Mouse (Mus musculus) right cerebral cortex, postnatal 25 days (tissue): ENCODE results near the gene Gpr162.
"Not testable (repeated sequence)": the region's sequence is repeated elsewhere in the genome, so short reads cannot be mapped to it uniquely, and the experiment has no call there.

Experiments
- DNase-seq: peaks from one replicate; pipeline ENCODE4 v3.0.0; 2022

The Gpr162 gene

DNA sequence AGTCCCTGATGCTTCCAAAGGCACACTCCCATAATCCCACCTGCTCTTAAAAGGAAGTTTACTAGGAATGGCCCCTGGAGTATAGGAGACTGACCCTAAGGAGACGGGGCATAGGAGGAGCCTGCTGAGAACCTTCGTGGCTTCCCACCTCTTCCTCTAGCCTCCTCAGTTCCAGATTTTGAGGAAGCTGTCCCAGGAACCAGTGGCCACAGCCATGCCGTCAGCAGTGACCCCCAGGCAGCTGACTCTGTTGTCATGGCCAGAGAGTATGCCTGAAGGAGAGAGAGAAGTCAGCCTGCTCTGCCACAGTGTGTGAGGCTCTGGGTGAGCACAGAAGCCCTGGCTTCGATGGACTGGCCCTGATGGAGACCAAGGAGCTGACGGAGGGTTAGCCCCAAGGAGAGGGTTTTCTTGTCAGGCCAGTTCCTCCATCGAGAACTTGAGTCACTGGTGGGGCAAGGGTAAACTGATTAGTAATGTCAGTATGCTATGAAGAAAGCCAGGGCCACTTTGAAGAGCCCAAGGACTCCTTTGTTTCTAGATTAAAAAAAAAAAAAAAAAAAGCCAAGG is 29.2 kb downstream of the Gpr162 start:
- no peak for DNase-seq

DNA sequence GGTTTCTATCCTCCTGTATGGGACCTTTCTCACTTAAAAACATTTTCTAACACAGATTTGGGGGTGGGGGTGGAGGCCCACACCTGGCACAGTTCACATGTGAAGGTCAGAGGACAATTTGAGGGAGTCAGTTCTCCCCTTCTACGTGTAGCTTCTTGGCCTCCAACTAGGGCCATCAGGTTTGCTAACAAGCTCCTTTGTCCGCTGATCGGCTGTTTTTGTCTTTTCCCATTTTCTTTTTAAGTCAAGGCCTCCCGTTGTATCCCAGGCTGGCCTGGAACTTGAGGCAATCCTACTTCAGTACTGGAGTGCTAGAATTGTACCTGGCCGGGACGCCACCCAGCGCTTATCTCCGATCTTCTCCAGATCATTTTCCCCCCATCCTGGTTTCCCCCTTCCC is 32.1 kb downstream of the Gpr162 start:
- no peak for DNase-seq

GRCm38 (mm10) chr6:124831199-124831598 is 32.6 kb downstream of the Gpr162 start:
- not testable (repeated sequence) for DNase-seq

DNA sequence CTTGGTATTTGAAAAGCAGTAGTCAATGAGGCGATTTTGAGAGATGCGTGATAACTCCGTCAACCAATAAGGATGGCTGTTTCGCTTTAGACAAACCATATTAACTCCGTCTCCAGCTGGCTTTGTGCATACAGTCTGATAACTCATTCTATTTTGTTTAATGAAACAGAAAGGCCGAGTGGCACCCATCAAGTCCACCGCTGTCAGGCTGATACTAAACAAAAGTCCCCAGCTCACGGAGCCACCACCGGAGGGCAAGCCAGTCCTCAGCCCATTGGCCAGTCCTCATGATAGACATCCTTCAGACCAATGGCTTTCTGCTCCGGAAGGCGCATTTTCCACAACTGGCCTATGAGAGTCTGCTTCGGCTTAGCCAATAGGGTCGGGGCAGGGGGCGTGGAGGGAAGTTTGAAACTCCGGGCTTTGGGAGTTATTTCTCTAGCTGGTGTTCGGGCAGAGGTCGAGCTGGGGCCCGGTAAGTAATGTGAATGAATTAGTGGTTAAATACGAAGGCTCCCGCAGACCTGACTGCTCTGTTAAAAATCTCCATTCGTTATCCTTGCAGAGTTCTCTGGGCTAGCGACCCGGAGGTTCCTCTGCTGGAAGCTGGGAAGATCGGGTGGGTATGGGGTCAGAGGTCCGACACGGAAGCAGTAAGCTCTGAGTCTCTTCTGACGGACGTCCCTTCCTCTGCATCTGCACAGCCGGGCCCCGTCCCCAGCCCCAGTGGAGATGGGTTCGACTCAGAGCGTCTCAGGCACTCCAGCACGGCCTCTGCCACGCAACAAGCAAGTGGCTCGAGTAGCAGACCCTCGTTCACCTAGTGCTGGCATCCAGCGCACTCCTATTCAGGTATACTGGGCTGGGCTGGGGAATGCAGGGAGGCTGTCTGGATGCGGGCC is 33.7 kb downstream of the Gpr162 start:
- peak; percentile 90 for DNase-seq

- peak; percentile 99 for DNase-seq
These were observed 34.6 kb downstream of the Gpr162 start, which contains the start of the genes Usp5 and Cdca3 for GRCm38 (mm10) chr6:124828868-124829798. TSS of gene Usp5 (minus strand) at chr6:124829484. TSS of gene Cdca3 (plus strand) at chr6:124829547.

DNA sequence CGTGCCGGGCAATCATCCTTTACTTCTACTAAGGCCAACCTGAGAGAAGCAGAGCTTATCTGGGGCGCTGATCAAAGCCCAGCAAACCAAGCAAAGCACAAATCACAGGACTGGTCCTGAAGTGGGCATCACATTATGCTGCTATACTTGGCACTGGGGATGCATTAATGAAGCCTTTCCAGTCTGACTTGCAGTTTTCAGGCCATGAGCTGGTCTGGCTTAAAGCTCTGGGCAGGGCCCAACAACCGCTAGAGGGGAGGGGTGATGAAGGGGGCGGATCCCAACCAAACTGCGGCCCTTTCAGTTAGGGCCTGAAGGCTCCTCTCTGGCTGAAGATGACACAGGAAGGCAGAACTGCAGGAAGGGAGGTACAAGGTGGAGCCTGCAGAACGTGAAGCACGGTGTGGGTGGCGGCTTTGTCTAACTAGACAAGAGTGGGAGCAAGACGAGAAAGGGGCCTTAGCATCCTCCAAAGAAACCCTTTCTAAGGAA is 35.6 kb downstream of the Gpr162 start:
- DNase-seq, result no peak

GRCm38 (mm10) chr6:124822049-124822448 is 41.7 kb downstream of the Gpr162 start:
- no peak for DNase-seq

GRCm38 (mm10) chr6:124820891-124821290 is 42.9 kb downstream of the Gpr162 start:
- DNase-seq, result no peak

DNA sequence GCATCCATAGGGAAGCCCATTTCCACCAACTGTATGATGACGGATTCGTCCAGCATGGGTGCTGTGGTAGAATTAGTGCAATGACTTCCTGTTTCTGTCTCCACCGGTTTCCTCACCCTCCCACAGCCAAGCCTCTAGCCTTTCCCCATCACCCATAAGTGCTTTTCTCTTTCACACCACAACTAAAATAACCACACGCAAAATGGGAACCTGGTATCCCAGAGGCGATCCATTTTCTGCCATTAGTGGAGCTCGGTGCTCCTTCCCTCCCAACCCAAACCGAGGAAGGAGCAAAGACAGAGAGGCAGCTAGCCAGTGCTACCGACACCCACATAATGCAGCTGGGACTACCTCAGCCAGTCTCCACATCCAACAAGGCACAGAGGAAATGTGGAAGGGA is 45.8 kb downstream of the Gpr162 start:
- DNase-seq, result no peak

DNA sequence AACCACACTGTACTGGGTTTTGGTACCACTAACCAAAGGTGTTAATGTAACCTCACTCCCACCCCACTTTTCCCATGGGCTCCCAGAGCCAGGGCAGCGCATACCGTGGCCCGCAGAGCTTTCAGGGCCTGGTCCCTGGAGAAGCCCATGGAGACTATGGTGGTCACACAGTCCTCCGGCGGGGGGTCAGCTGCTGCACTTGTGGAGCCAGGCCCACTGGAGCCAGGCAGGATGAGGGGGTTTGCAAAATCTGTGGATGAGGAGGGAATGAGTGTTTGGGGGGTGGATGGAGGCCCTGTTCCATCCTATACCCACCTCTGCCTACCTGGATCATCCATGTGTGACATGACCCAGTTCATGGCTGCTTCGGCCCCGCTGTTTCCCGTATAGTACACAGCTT is 46.2 kb downstream of the Gpr162 start:
- DNase-seq, result no peak

GRCm38 (mm10) chr6:124817125-124817524 is 46.7 kb downstream of the Gpr162 start:
- no peak for DNase-seq

GRCm38 (mm10) chr6:124816611-124817010 is 47.2 kb downstream of the Gpr162 start:
- DNase-seq, result no peak

- no peak for DNase-seq
These were observed 48.7 kb downstream of the Gpr162 start for GRCm38 (mm10) chr6:124814858-124815774.

DNA sequence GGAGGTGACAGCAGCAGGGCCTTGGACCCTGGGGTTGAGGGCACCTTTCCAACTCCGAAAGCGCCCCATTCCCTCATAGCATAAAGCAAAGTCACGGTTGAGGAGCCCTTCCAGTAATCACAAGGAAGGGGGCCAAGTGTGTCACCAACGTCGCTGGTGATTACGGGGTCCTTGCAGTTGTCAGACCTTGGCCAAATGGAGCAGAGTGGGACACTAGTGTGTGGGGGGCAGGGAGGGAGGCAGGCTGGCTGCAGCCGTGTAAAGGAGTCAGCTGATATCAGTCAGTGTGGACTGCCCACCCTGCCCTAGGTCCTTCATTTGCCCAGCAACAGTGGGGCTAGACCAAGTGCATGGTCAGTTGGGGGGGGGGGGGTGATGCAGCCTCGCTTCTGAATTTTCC is 49.3 kb downstream of the Gpr162 start:
- DNase-seq, result no peak

- DNase-seq, result peak; percentile 89
These were observed 49.9 kb downstream of the Gpr162 start, which contains the start of gene Tpi1 for GRCm38 (mm10) chr6:124813933-124814332. TSS of gene Tpi1 (minus strand) at chr6:124814296.

- peak; percentile 76 for DNase-seq
These were observed 50.3 kb downstream of the Gpr162 start for GRCm38 (mm10) chr6:124813496-124813895.

DNA sequence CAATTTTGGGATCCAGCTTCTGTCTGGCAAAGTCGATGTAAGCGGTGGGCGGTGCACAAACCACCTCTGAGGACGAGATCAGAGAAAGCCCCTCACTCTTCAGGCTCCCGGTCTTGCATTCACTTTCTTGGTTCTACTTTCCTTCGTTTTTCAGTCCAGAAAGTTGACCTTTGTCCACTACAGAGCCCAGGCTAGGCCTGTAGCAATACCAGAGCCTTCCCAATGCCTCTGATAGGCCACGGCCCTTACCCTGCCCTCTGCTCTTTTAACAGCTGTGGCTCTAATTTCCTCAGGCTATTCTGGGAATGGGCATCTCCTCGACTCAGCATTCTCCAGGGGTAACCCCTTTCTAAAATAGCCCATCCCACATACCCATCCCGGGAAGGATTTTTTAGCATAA is 50.9 kb downstream of the Gpr162 start:
- DNase-seq, result no peak

DNA sequence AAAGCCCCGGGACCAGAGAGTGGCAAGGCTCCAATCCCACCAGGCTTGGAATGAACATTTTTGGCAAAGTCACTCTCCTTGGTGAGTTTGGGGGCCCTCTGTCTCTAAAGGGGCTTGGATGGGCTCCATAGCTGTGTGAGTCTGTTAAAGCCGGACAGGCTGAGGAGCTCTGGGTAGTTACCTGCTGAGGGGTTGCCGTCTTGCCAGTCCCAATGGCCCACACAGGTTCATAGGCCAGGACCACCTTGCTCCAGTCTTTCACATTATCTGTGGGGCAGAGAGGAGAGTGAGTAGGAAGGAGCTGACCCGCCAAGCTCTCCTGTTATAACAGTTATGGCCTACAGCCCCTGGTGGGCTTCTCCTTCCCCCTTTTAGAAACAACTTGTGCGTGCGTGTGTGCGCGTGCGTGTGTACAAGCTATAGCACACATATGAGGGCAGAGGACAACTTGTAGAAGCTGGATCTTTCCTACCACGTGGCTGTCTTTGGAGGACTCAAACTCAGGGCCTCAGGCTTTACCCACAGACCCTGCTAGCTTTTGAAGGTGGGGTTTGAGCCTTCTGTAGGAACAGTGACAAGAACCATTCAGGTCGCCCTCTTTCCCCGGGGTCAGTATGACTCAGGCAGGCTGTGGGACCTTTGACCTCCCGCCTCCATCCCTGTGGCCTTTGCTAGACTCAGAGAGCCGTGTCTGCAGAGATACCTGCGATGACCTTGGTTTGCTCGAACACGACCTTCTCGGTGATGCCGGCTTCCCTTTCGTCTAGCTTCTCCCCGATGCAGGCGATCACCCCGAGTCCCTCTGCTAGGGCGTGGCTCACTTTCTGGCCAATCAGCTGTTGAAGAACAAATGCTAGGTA is 51.9 kb downstream of the Gpr162 start:
- no peak for DNase-seq

DNA sequence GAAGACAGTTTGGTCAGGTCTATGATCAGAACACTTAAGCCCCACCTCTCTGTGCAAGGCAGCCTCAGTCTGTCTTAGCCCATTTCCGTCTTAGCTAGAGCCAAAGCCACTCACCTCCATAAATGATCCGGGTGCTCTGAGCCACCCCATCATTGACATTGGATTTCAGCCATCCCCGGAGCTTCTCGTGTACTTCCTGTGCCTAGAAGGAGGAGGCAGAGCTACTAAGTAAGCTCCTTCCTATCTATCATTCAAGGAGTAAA is 52.4 kb downstream of the Gpr162 start:
- no peak for DNase-seq

- DNase-seq, result not testable (repeated sequence)
These were observed 53.0 kb downstream of the Gpr162 start for GRCm38 (mm10) chr6:124810566-124811402.
